Mouse (Mus musculus) forebrain, embryonic 14.5 days (tissue): ENCODE data around the gene Cachd1. TPM values are rescaled to one million over a fixed set of nuclear protein-coding genes. Genes with fewer than 3 reads are reported as not detected.

Experiments used
- polyA plus RNA-seq: library from polyadenylated mRNA; unstranded; fragments of >200 nt; fragmentation: Nextera tagmentation; extraction: Ambion mirVana; gene quantifications from 2 replicates; pipeline ENCODE4 v1.2.1, GENCODE M21; 2014

Gene Cachd1
- polyA plus RNA-seq, 1 experiment from 2014 or later: 16.2 TPM

Other genes with a start within 250 kb of the Cachd1 start
- gene Gm10577, start 244.0 kb downstream of the Cachd1 start, polyA plus RNA-seq: not detected in 2 replicates